Mouse (Mus musculus) ES-E14 (cell line): ENCODE measurements at regions not wholly inside any gene's neighbourhood (a gene's known extent, or its start where the extent isn't known, plus 50 kb on each side); places are given as distances from the start of the nearest gene placed in this dataset.
A peak's percentile ranks its signal among the peaks of the same experiment; 100 is the strongest.

Source experiments
- DNase-seq: peaks from one replicate; pipeline ENCODE4 v3.0.0-alpha.2; 2013; ENCODE audit warnings: low read depth, low spot score
- H3K27ac ChIP-seq: 2 replicates; pipeline ENCODE4 v1.5.1; 2012; ENCODE audit warnings: low read depth, mild to moderate bottlenecking, low read length, moderate library complexity, mixed read lengths; ENCODE audit not compliant: poor library complexity, insufficient read depth, severe bottlenecking
- H3K36me3 ChIP-seq: 2 replicates; pipeline ENCODE4 v1.6.1; 2012; ENCODE audit warnings: mild to moderate bottlenecking, low read length, moderate library complexity, mixed read lengths; ENCODE audit not compliant: control insufficient read depth, poor library complexity, insufficient read depth, severe bottlenecking
- H3K4me1 ChIP-seq, 2 experiments: fragments of 150-350 bp in 1 of 2; sonication (generic) in 1 of 2; 2 replicates each; pipeline ENCODE4 v1.6.1; 2012; ENCODE audit warnings: low read length in 2 of 2, mild to moderate bottlenecking in 1 of 2, mixed read lengths in 1 of 2; ENCODE audit not compliant: control insufficient read depth in 2 of 2, insufficient read depth in 2 of 2, poor library complexity in 1 of 2
- H3K4me3 ChIP-seq, 2 experiments: fragments of 150-350 bp in 1 of 2; sonication (generic) in 1 of 2; 2 replicates each; pipeline ENCODE4 v1.5.1; 2012; ENCODE audit warnings: low read length in 2 of 2, low read depth in 1 of 2, mild to moderate bottlenecking in 1 of 2, mixed read lengths in 1 of 2; ENCODE audit not compliant: insufficient read depth in 1 of 2, poor library complexity in 1 of 2, severe bottlenecking in 1 of 2
- H3K9ac ChIP-seq: 2 replicates; pipeline ENCODE4 v1.6.1; 2012; ENCODE audit warnings: low read depth, mild to moderate bottlenecking, low read length, mixed read lengths; ENCODE audit not compliant: poor library complexity, insufficient read depth, severe bottlenecking
- H3K9me3 ChIP-seq: fragments of 150-350 bp; sonication (generic); 2 replicates; pipeline ENCODE4 v1.6.1; 2012; ENCODE audit warnings: low read depth, mild to moderate bottlenecking, low read length; ENCODE audit not compliant: control insufficient read depth, insufficient read depth
- CHD2 ChIP-seq: IDR thresholded peaks from 2 replicates; pipeline ENCODE4 v1.6.1; 2014; ENCODE audit warnings: mild to moderate bottlenecking, low read depth, low read length, inconsistent platforms
- HCFC1 ChIP-seq: IDR thresholded peaks from 2 replicates; pipeline ENCODE4 v1.6.1; 2012; ENCODE audit warnings: low read length, inconsistent platforms, borderline replicate concordance; ENCODE audit not compliant: insufficient read depth
- MAFK ChIP-seq: IDR thresholded peaks from 2 replicates; pipeline ENCODE4 v1.6.1; 2014; ENCODE audit warnings: mild to moderate bottlenecking, low read depth, low read length, inconsistent platforms; ENCODE audit not compliant: insufficient read depth
- ZC3H11A ChIP-seq: IDR thresholded peaks from 2 replicates; pipeline ENCODE4 v1.6.1; 2012; ENCODE audit warnings: low read depth, mild to moderate bottlenecking, inconsistent platforms, low read length, borderline replicate concordance
- ZNF384 ChIP-seq: IDR thresholded peaks from 2 replicates; pipeline ENCODE4 v1.6.1; 2012; ENCODE audit warnings: low read depth, low read length, inconsistent platforms
- in situ Hi-C, 2 experiments: fragments of 600-800 bp; cut with MboI; formaldehyde crosslinking; loops; one replicate each; pipeline ENCODE4 v1.15.1; 2025; ENCODE audit warnings: low sequenced_read_pairs in 2 of 2, inconsistent platforms in 1 of 2; ENCODE audit not compliant: unreplicated experiment in 2 of 2

GRCm38 (mm10) chr9:14174324-14175040, 100.4 kb upstream of the Sesn3 start:
- no peak for TF ChIP-seq CHD2
- no peak for TF ChIP-seq ZNF384
- TF ChIP-seq HCFC1 = no peak
- TF ChIP-seq MAFK = no peak
- no peak for TF ChIP-seq ZC3H11A
- no peaks in the 10 kb centered on the region for H3K9me3 ChIP-seq
- no peak for DNase-seq
- peak overlapping the region; percentile 50; the same call in 1 of the 2 replicates for H3K27ac ChIP-seq
- peaks cover 3 to 19% of the 10 kb centered on the region in 2 experiments; a peak in 3 of 4 replicates for H3K4me1 ChIP-seq
- H3K36me3 ChIP-seq = no peaks in the 10 kb centered on the region
- in situ Hi-C loops = no loop called here
- H3K4me3 ChIP-seq = no peak overlapping the region
- H3K9ac ChIP-seq = no peak overlapping the region

DNA sequence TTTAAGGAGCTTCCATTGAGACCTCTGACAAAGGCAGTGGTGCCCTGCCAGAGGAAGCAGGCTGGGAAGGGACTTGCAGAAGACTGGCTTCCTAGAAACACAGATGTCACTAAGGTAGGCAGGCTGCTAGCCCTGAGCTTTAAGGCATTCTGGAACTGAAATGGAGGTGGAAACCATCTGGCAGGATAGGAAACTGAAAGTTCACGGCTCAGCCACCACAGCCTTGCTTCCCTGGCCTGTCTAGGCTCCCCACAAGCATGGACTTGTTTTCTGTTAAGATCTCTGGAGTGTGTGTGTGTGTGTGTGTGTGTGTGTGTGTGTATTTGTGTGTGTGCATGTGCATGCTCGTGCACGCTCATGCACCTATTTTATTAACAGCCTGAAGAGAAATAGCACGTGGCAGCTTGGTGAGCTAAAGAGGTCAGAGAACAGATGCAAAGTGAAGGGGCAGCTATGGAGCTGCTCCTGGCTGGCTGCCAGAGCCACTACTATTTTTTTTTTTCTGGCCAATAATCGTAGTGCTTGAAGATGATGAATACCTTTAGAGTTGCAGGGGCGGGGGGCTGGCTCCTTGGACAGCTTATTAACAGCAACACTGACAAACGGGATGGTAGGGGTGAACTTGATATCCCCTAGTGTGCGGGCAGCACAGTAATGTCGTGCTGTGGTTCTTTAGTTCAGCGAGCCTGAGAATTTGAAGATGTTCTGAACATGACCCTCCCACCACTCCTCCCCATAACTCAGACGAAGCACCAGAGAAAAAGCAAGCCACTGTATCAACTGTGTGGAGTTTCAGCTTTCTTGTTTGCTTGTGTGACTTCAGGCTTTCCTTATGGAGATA, 99.6 kb upstream of the Sesn3 start:
- Histone ChIP-seq H3K4me3 (no peak overlapping the region), H3K9me3 (no peaks in the 10 kb centered on the region), H3K4me1 (peaks cover 3 to 19% of the 10 kb centered on the region in 2 experiments; a peak in 3 of 4 replicates), H3K9ac (no peak overlapping the region), H3K36me3 (no peaks in the 10 kb centered on the region), H3K27ac (no peak overlapping the region)
- TF ChIP-seq MAFK (no peak), ZC3H11A (no peak), CHD2 (no peak), ZNF384 (no peak), HCFC1 (no peak)
- in situ Hi-C loops = no loop called here
- no peak for DNase-seq

- no peak for DNase-seq
Observed at GRCm38 (mm10) chr9:14179777-14180176, 95.1 kb upstream of the Sesn3 start.

GRCm38 (mm10) chr9:14184261-14184660, 90.6 kb upstream of the Sesn3 start:
- no peak overlapping the region for H3K4me3 ChIP-seq
- H3K9ac ChIP-seq = no peak overlapping the region
- in situ Hi-C loops = no loop called here
- H3K4me1 ChIP-seq = peaks cover 0 to 23% of the 10 kb centered on the region in 2 experiments; a peak in 1 of 4 replicates
- H3K9me3 ChIP-seq = no peaks in the 10 kb centered on the region
- no peak overlapping the region for H3K27ac ChIP-seq
- no peak for TF ChIP-seq CHD2
- DNase-seq = no peak
- H3K36me3 ChIP-seq = no peaks in the 10 kb centered on the region

More at GRCm38 (mm10) chr9:14179777-14180176, 95.1 kb upstream of the Sesn3 start:
- in situ Hi-C loops = no loop called here
- Histone ChIP-seq H3K9me3 (no peaks in the 10 kb centered on the region), H3K9ac (no peak overlapping the region), H3K27ac (no peak overlapping the region), H3K4me1 (peaks cover 0 to 14% of the 10 kb centered on the region in 2 experiments; a peak in 2 of 4 replicates), H3K36me3 (no peaks in the 10 kb centered on the region), H3K4me3 (no peak overlapping the region)
- TF ChIP-seq MAFK (no peak), ZC3H11A (no peak), HCFC1 (no peak), CHD2 (no peak), ZNF384 (no peak)
